Mouse (Mus musculus) gonadal fat pad, adult 2 months (tissue): ENCODE data around the gene Med19. TPM values are rescaled to one million over a fixed set of nuclear protein-coding genes. Genes with fewer than 3 reads are reported as not detected.
A peak's percentile ranks its signal among the peaks of the same experiment; 100 is the strongest.

Source experiments
- DNase-seq: peaks from one replicate; pipeline ENCODE4 v3.0.0-alpha.2; 2012; ENCODE audit warnings: low read depth
- polyA plus RNA-seq: library from polyadenylated mRNA; depleted of rRNA; stranded (reverse); fragments of >200 nt; gene quantifications from 2 replicates; pipeline ENCODE4 v1.2.3, GENCODE M21; 2012; rRNA removed

Med19 gene
- polyA plus RNA-seq, result 11.7 and 15.3 TPM in 2 replicates

GRCm38 (mm10) chr2:84677968-84678880 lies at the start of gene Med19, which contains the start of gene Gm28635:
Gene Med19 (plus strand): TSS chr2:84678402.
Gene Gm28635 (minus strand): TSS chr2:84678041.
- DNase-seq, result peak; percentile 99

GRCm38 (mm10) chr2:84632001-84632400 lies 46.2 kb upstream of the Med19 start:
- no peak for DNase-seq

GRCm38 (mm10) chr2:84632999-84633398 lies 45.2 kb upstream of the Med19 start:
- no peak for DNase-seq

GRCm38 (mm10) chr2:84634006-84634405 lies 44.2 kb upstream of the Med19 start:
- DNase-seq, result no peak

GRCm38 (mm10) chr2:84634934-84635482 lies 43.2 kb upstream of the Med19 start:
- no peak for DNase-seq

GRCm38 (mm10) chr2:84635611-84636010 lies 42.6 kb upstream of the Med19 start:
- DNase-seq, result no peak

- DNase-seq, result no peak
These were observed 41.9 kb upstream of the Med19 start for GRCm38 (mm10) chr2:84636231-84636741.

GRCm38 (mm10) chr2:84637452-84638165 lies 40.6 kb upstream of the Med19 start:
- no peak for DNase-seq

GRCm38 (mm10) chr2:84638428-84639220 lies 39.6 kb upstream of the Med19 start:
- DNase-seq, result no peak

GRCm38 (mm10) chr2:84640833-84641232 lies 37.4 kb upstream of the Med19 start:
- DNase-seq, result no peak

- no peak for DNase-seq
These were observed 32.1 kb upstream of the Med19 start for GRCm38 (mm10) chr2:84646138-84646537.

- DNase-seq, result no peak
These were observed 31.1 kb upstream of the Med19 start for GRCm38 (mm10) chr2:84647051-84647568.

- no peak for DNase-seq
These were observed 29.8 kb upstream of the Med19 start for GRCm38 (mm10) chr2:84648369-84648768.

GRCm38 (mm10) chr2:84649674-84650073 lies 28.5 kb upstream of the Med19 start:
- no peak for DNase-seq

GRCm38 (mm10) chr2:84650464-84651195 lies 27.6 kb upstream of the Med19 start, which contains the start of gene Ctnnd1:
Gene Ctnnd1 (minus strand): TSS chr2:84650765.
- DNase-seq, result no peak

GRCm38 (mm10) chr2:84653354-84653753 lies 24.8 kb upstream of the Med19 start:
- DNase-seq, result no peak

- DNase-seq, result no peak
These were observed 22.3 kb upstream of the Med19 start for GRCm38 (mm10) chr2:84655864-84656263.

- no peak for DNase-seq
These were observed 19.4 kb upstream of the Med19 start, which contains the start of gene Btbd18 for GRCm38 (mm10) chr2:84658806-84659205. Gene Btbd18 (plus strand): TSS chr2:84659079.

GRCm38 (mm10) chr2:84660253-84660652 lies 17.9 kb upstream of the Med19 start:
- DNase-seq, result no peak

- DNase-seq, result no peak
These were observed 15.3 kb upstream of the Med19 start for GRCm38 (mm10) chr2:84662866-84663265.
